Mouse (Mus musculus) ovary, postnatal 10 days (tissue): ENCODE results near the gene Mapkapk5.

Source experiments
- DNase-seq: peaks from one replicate; pipeline ENCODE4 v3.0.0; 2022; ENCODE audit warnings: low spot score

Mapkapk5 gene

GRCm38 (mm10) chr5:121493305-121493704 lies 52.4 kb downstream of the Mapkapk5 start:
- DNase-seq = no peak

- DNase-seq = no peak
These were observed 60.9 kb downstream of the Mapkapk5 start for GRCm38 (mm10) chr5:121484801-121485200.

- no peak for DNase-seq
These were observed 68.0 kb downstream of the Mapkapk5 start for GRCm38 (mm10) chr5:121477680-121478079.

- DNase-seq = no peak
These were observed 69.7 kb downstream of the Mapkapk5 start for GRCm38 (mm10) chr5:121476040-121476439.
